Mouse (Mus musculus): ENCODE measurements around the gene Crim1.

- TF ChIP-seq CTCF (IDR thresholded peaks at IDR 0.05; ENCODE audit: control insufficient read depth, insufficient read depth, low read length) (no peak), POLR2A (IDR thresholded peaks at IDR 0.05; ENCODE audit: borderline replicate concordance, control insufficient read depth, low read depth, low read length) (no peak)
Measured at GRCm38 (mm10) chr17:78165855-78166254, 34.2 kb upstream of the Crim1 start.
